Comparison of ENCODE assay signal across 22 mouse cellular contexts in genomic region chr3:142706581-142707444, GRCm38 (mm10). TPM values are rescaled to one million over a fixed set of nuclear protein-coding genes. Genes with fewer than 3 reads are reported as not detected.
DNase-seq lines count a peak whose midpoint lies in the region; ATAC-seq lines count a peak whose summit lies in the region.
"Had no signal": no experiment of that assay in that cellular context is flagged by ENCODE, and none has a peak within 500 bp of the region (broad histone marks: within the 10 kb centered on the region; RNA-seq: fewer than 3 reads in every experiment).

No protein-coding gene starts in this region.

- no peaks in the 10 kb centered on the region; the same call in 1 of the 2 replicates for H3K27me3 ChIP-seq in heart, embryonic 10.5 days (ENCODE audit: insufficient read depth, poor library complexity, severe bottlenecking)
- H3K27me3 ChIP-seq in kidney, embryonic 15.5 days = no peaks in the 10 kb centered on the region
- H3K27me3 ChIP-seq in liver, embryonic 13.5 days = peaks cover 2% of the 10 kb centered on the region; the same call in 1 of the 2 replicates
- H3K27me3 ChIP-seq in liver, embryonic 16.5 days (ENCODE audit: control insufficient read depth, insufficient read depth, low read depth, low read length) = no peaks in the 10 kb centered on the region
- H3K27me3 ChIP-seq: CH12.LX; embryonic facial prominence, embryonic 12.5 days; heart, embryonic 15.5 days; Patski had no signal

- DNase-seq in heart, embryonic 10.5 days (ENCODE audit: low spot score) = peak; percentile 50
- no peak for DNase-seq in heart, adult 8-10 months (ENCODE audit: low spot score)
- DNase-seq in kidney, adult 9 months = peak; percentile 38
- no peak for DNase-seq in liver, embryonic 13.5 days
- no peak for DNase-seq in adrenal gland, postnatal 25 days
- no peak for DNase-seq in adrenal gland, postnatal 4 days (ENCODE audit: low spot score in 2 of 2)
- DNase-seq: adrenal gland, postnatal 14 days; cerebellum, adult 11 months; cerebellum, adult 8-10 months; cerebellum, postnatal 14 days; embryo, embryonic 11 days; gastrocnemius, postnatal 14 days; heart, postnatal 14 days had no signal

- no peak overlapping the region for H3K27ac ChIP-seq in heart, embryonic 10.5 days
- no peak overlapping the region for H3K27ac ChIP-seq in kidney, embryonic 15.5 days
- peak overlapping the region; percentile 9; the same call in 1 of the 2 replicates for H3K27ac ChIP-seq in liver, embryonic 13.5 days
- peak overlapping the region; percentile 53; the same call in 1 of the 2 replicates for H3K27ac ChIP-seq in liver, embryonic 16.5 days (ENCODE audit: low read length)
- H3K27ac ChIP-seq: embryonic facial prominence, embryonic 12.5 days; forebrain, embryonic 15.5 days; heart, embryonic 15.5 days; hindbrain, embryonic 14.5 days had no signal

- H3K9ac ChIP-seq in kidney, embryonic 15.5 days = no peak overlapping the region
- no peak overlapping the region for H3K9ac ChIP-seq in liver, embryonic 13.5 days
- no peak overlapping the region for H3K9ac ChIP-seq in liver, embryonic 16.5 days (ENCODE audit: low read depth, low read length)
- H3K9ac ChIP-seq: embryonic facial prominence, embryonic 12.5 days; forebrain, embryonic 15.5 days; heart, embryonic 15.5 days; hindbrain, embryonic 14.5 days had no signal

- no peak for ATAC-seq in kidney, embryonic 15.5 days (replicated peaks; ENCODE audit: low FRiP score)
- ATAC-seq in liver, embryonic 13.5 days (ENCODE audit: low read depth) = 0 out of 2 replicates have a peak, but pooled peaks have one; percentile 30
- ATAC-seq in liver, embryonic 16.5 days (ENCODE audit: low read depth) = peak; percentile 79
- ATAC-seq: activated CD4-positive, CD25-positive, alpha-beta regulatory T cell, adult 4 months; forebrain, embryonic 15.5 days; Patski had no signal

- 0 out of 2 replicates have a peak, but pooled peaks cover 3% of the 10 kb centered on the region for H3K36me3 ChIP-seq in heart, embryonic 10.5 days
- H3K36me3 ChIP-seq in kidney, embryonic 15.5 days = no peaks in the 10 kb centered on the region
- H3K36me3 ChIP-seq in liver, embryonic 13.5 days = no peaks in the 10 kb centered on the region
- H3K36me3 ChIP-seq in liver, embryonic 16.5 days (ENCODE audit: control insufficient read depth, insufficient read depth) = no peaks in the 10 kb centered on the region
- H3K36me3 ChIP-seq: embryonic facial prominence, embryonic 12.5 days; forebrain, embryonic 15.5 days; heart, embryonic 15.5 days had no signal

- H3K4me2 ChIP-seq in kidney, embryonic 15.5 days = no peak overlapping the region
- no peak overlapping the region for H3K4me2 ChIP-seq in liver, embryonic 13.5 days
- no peak overlapping the region for H3K4me2 ChIP-seq in liver, embryonic 16.5 days (ENCODE audit: low read depth, low read length)
- H3K4me2 ChIP-seq: embryonic facial prominence, embryonic 12.5 days; forebrain, embryonic 15.5 days; heart, embryonic 15.5 days; hindbrain, embryonic 14.5 days had no signal

- WGBS in heart, embryonic 10.5 days = 87% methylated on average over 17 of the region's 17 CpGs
- 91% methylated on average over 17 of the region's 17 CpGs for WGBS in kidney, embryonic 15.5 days
- WGBS in liver, embryonic 13.5 days (ENCODE audit: insufficient replicate concordance) = 77% methylated on average over 17 of the region's 17 CpGs
- WGBS in liver, embryonic 16.5 days (ENCODE audit: insufficient replicate concordance) = 72% methylated on average over 17 of the region's 17 CpGs

- no peaks in the 10 kb centered on the region for H3K9me3 ChIP-seq in heart, embryonic 10.5 days
- no peaks in the 10 kb centered on the region for H3K9me3 ChIP-seq in kidney, embryonic 15.5 days (replicated peaks)
- H3K9me3 ChIP-seq in liver, embryonic 13.5 days (replicated peaks) = no peaks in the 10 kb centered on the region
- no peaks in the 10 kb centered on the region for H3K9me3 ChIP-seq in liver, embryonic 16.5 days (replicated peaks; ENCODE audit: control insufficient read depth, low read length)
- H3K9me3 ChIP-seq: embryonic facial prominence, embryonic 12.5 days; forebrain, embryonic 15.5 days; heart, embryonic 15.5 days had no signal

- H3K4me1 ChIP-seq in heart, embryonic 10.5 days = peaks cover 8% of the 10 kb centered on the region
- peaks cover 3% of the 10 kb centered on the region for H3K4me1 ChIP-seq in kidney, embryonic 15.5 days
- H3K4me1 ChIP-seq in liver, embryonic 13.5 days (replicated peaks) = peaks cover 11% of the 10 kb centered on the region
- peaks cover 3% of the 10 kb centered on the region for H3K4me1 ChIP-seq in liver, embryonic 16.5 days (ENCODE audit: control insufficient read depth, low read depth, low read length)
- H3K4me1 ChIP-seq: forebrain, embryonic 15.5 days had no signal

- no peak overlapping the region for H3K4me3 ChIP-seq in heart, embryonic 10.5 days
- no peak overlapping the region for H3K4me3 ChIP-seq in kidney, embryonic 15.5 days (replicated peaks)
- no peak overlapping the region for H3K4me3 ChIP-seq in liver, embryonic 13.5 days (replicated peaks)
- H3K4me3 ChIP-seq in liver, embryonic 16.5 days (ENCODE audit: low read depth, low read length) = no peak overlapping the region
- H3K4me3 ChIP-seq: embryonic facial prominence, embryonic 12.5 days; forebrain, embryonic 15.5 days; heart, embryonic 15.5 days had no signal

RNA-seq across cellular contexts. Expression of gene Kyat3, which starts 6.0 kb away (rescaled TPM):
- 10.6 and 11.6 TPM in 2 replicates for polyA plus RNA-seq in heart, embryonic 10.5 days (2016; fragmentation: Nextera tagmentation; extraction: Ambion mirVana)
- 10 to 100 TPM; 40.0 to 42.6 (median 41.4) TPM for total RNA-seq in heart, adult 8-10 months (2022)
- 24.9 and 25.0 TPM in 2 replicates for polyA plus RNA-seq in kidney, embryonic 15.5 days (2015; fragmentation: Nextera tagmentation; extraction: Ambion mirVana)
- polyA plus RNA-seq in liver, embryonic 13.5 days (2015; fragmentation: Nextera tagmentation; extraction: Ambion mirVana) = 10.3 and 11.9 TPM in 2 replicates
- polyA plus RNA-seq in liver, embryonic 16.5 days (2015; fragmentation: Nextera tagmentation; extraction: Ambion mirVana) = 12.4 and 14.9 TPM in 2 replicates
- 26.6 and 31.6 TPM in 2 replicates for total RNA-seq in adrenal gland, postnatal 25 days (2021)
- 10 to 100 TPM; 12.8 to 38.7 TPM for total RNA-seq in adrenal gland, postnatal 4 days (2021)

RNA-seq across cellular contexts. Expression of gene Gtf2b, which starts 58.0 kb away (rescaled TPM):
- polyA plus RNA-seq in heart, embryonic 10.5 days (2016; fragmentation: Nextera tagmentation; extraction: Ambion mirVana) = 63.1 and 73.2 TPM in 2 replicates
- 10 to 100 TPM; 17.8 to 20.6 (median 19.2) TPM for total RNA-seq in heart, adult 8-10 months (2022)
- 77.2 and 79.6 TPM in 2 replicates for polyA plus RNA-seq in kidney, embryonic 15.5 days (2015; fragmentation: Nextera tagmentation; extraction: Ambion mirVana)
- polyA plus RNA-seq in liver, embryonic 13.5 days (2015; fragmentation: Nextera tagmentation; extraction: Ambion mirVana) = 44.7 and 45.6 TPM in 2 replicates
- 46.1 and 47.4 TPM in 2 replicates for polyA plus RNA-seq in liver, embryonic 16.5 days (2015; fragmentation: Nextera tagmentation; extraction: Ambion mirVana)
- 64.5 and 64.6 TPM in 2 replicates for total RNA-seq in adrenal gland, postnatal 25 days (2021)
- 10 to 100 TPM; 63.9 to 69.3 TPM for total RNA-seq in adrenal gland, postnatal 4 days (2021)

Comparison
In these comparisons a context has a peak if more than half of its experiments do, and no peak if none do; other contexts are left out.
1. DNase-seq: peak in heart, embryonic 10.5 days (single experiment) and kidney, adult 9 months (single experiment); none in heart, adult 8-10 months (single experiment), liver, embryonic 13.5 days (single experiment), adrenal gland, postnatal 25 days (single experiment) and adrenal gland, postnatal 4 days (0 of 2).
2. H3K27ac ChIP-seq: peak in liver, embryonic 13.5 days (single experiment) and liver, embryonic 16.5 days (single experiment); none in heart, embryonic 10.5 days (single experiment) and kidney, embryonic 15.5 days (single experiment).